Mouse (Mus musculus): ENCODE measurements around the gene 3830406C13Rik.

The 3830406C13Rik gene

DNA sequence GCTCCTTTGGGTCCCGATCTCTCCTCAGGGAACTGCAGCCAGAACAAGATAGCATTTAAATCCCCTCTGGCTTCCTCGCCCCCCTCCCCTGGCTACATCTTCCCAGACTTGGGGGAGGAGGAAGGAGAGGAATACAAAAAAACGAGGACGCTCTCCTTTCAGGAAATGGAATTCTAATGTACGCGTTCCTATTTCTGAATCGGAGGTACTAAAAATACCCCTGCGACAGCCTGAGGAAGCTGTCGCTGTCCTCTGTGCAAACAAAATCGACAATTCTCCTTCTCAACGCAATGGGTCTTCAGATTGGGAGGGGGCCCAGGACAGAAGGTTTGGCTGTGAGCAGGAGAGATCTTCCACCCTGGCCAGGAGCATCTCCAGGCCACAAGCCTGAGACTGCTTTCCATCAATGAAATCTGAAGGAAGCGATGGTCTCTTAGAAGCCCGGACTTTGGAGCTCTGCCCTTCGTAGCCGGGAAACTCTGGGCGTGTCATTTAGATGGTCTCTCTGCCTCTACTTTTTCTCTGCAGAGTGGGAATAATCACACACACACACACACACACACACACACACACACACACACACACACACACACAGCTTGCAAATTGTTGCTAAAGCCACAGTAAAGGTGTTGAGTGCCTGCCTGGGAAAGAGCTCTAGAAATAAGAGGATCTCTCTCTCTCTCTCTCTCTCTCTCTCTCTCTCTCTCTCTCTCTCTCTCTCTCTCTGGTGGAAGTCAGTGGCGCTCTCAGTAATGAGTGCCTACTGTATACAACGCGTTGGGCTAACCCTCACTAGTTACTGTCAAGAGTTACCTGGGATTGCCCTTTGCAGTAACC lies 56.5 kb downstream of the 3830406C13Rik start:
- no peak for TF ChIP-seq GATA4 (IDR thresholded peaks at IDR 0.05; ENCODE audit: insufficient replicate concordance, low read length)

DNA sequence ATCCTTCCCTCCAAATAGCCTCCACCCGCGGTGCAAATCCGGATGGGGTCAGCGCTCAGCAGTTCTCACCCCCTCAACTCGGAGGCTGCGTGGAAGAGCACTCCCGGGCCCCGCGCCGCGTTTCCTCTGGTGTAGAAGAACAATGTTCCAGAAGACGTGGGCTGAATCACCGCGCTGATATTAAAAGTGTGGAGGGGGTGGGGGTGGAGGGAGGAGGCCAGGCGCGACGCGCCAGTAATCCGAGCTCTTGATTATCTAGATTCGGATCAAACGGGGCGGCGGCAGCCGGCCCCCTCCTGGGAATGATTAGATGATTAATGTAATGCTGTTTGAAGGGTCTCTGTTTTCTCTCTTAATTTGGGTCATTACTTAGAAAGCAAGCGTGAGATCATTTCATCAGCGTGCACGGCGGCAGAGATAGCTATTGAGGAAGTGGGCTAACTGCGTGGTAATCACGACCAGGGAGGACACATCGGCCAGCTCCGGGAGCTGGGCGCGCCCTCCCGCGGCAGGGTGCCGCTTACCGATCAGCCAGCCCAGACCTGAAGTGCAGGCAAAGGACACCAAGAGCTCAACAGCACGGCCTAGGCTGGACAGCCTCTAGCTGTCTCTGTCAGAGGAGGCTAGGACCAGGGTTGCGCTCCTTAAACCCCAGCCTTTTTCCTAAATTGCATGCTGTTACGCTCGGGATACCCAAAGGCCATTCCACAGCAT lies 57.3 kb downstream of the 3830406C13Rik start:
- TF ChIP-seq GATA4 (IDR thresholded peaks at IDR 0.05; ENCODE audit: insufficient replicate concordance, low read length): no peak

DNA sequence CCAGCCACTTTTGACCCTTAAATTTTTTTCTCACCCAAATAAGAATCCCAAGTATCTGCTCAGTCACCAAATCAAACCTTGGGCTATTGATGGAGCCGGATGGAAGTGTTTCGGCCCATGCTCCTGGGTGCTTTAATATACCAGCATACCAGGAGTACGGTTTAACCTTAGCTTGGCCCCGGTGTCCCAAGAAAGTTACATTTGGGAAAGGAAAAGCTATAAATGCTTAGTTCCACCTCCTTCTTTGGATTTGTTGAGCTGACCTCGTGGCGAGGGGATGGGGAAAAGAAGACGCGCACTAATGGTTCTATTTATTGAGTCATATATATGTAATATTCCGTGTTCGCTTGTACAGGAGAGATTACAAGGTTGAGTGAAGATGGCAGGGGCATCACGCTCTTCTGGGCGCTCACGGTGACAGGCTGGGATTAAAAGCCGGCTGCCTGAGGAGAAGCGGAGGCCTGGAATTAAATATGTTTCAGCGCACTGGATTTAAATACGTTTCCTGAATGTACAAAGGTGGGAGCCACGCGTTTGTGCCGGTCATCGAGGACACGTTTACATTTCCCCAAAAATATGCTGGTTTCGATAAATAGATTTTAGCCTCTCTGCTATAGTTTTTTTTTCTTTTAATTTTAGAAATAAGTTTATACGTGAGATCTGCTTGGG lies 58.0 kb downstream of the 3830406C13Rik start:
- TF ChIP-seq GATA4 (IDR thresholded peaks at IDR 0.05; ENCODE audit: insufficient replicate concordance, low read length): no peak

DNA sequence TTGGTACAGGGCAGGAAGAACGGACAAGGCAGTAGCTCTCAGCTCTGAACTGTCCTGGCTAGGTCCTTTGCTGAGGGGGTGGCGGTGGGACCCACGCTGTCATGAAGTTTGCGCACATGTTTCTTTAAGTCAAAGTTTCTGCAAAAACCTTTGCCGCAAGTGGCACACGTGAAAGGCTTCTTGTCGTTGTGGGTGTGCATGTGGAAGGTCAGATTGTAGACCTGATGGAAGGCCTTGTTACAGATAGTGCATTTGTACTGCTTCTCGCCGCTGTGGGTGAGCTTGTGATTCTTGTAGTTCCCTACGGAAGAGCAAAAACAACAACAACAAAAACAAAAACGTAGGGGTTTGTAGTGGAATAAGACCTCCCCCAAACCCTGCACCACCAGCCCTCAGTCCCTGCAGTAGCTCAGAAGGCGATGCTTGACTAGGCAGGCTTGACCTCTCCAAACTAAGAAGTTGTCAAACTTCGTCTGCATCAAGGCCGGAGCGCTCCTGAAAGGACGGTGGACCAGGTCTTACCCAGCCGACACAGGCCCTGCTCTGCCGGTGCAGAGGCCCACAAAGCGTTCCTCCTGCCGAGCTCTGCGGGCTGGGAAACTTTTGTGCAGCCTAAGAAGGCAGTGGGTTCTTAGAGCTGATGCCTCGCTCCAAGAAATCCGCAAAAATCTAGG lies 58.6 kb downstream of the 3830406C13Rik start:
- TF ChIP-seq GATA4 (IDR thresholded peaks at IDR 0.05; ENCODE audit: insufficient replicate concordance, low read length): no peak

DNA sequence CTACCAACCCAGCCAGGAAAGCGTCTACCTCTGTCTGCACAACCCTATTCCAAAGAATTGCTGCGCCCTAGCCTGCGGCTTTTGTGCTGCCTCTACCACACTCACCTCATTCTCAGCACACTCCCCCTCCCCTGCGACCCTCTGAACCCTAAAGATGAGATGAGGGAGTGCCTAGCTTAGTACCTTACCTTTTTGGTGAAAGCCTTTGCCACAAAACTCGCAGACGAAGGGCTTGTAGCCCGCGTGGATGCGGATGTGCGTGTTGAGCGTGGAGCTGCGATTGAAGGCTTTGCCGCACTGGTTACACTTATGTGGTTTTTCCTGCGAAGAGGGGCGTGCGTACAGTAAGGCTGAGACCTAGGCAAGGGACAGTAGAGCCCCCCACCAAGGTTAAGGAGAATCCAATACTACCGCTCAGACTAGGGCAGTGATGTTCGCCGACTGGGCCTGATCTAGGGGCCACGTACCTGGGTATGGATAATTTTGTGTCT lies 59.5 kb downstream of the 3830406C13Rik start:
- no peak for TF ChIP-seq GATA4 (IDR thresholded peaks at IDR 0.05; ENCODE audit: insufficient replicate concordance, low read length)

DNA sequence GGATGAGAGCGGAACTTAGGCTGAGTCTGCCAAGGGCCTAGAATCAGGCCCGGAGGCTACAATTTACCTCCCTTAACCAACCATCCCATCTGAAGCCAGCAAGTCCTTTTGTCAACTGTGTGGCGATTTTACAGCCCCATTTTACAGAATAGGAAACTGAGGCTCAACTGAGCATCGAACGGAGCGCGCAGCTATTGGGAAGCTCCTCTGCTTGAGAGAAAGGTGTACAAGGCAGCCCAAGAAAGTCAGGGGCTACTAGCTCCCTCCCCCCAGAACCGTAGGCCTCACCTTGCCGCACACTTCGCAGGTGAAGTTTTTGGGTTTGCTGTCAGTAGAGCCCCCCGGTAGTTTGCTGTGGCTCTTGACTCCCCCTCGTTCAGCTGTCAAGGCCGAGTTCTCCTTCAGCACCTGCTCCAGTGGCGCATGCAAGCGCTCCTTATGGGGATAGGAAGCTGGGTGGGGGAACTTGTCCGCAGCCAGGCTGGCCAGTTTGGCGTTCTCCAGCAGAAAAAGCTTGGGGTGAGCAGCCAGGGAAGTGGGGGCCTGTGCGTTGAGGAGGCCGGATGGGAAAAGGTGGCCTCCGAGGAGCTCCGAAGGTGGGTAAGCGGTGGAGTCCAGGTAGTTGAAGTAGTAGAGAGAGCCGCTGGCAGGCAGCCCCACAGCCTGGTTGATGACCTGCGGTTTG lies 60.2 kb downstream of the 3830406C13Rik start:
- no peak for TF ChIP-seq GATA4 (IDR thresholded peaks at IDR 0.05; ENCODE audit: insufficient replicate concordance, low read length)

DNA sequence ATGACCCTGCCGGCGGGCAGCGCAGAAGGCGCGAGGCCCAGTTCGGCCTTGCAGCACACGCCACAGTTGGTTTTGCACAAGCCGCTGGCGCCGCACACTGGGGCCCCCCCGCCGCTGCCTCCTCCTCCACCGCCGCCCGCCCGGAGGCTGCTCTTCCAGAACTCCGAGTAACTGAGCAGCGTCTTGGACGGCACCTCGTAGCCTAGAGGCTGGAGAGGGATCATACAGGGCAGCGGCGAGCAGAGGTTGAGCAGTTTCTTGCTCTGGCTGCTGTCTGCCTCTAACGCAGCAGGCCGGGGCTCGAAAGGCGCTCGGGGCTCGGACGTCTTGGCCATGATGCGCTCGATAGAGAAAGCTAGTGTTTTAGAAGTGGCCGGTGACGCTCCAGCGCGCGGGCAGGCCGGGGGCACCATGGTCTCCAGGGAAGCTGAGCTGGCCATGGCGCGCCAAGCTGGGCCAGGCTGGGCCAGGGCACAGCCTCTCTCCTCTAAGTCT lies 60.8 kb downstream of the 3830406C13Rik start:
- no peak for TF ChIP-seq GATA4 (IDR thresholded peaks at IDR 0.05; ENCODE audit: insufficient replicate concordance, low read length)

DNA sequence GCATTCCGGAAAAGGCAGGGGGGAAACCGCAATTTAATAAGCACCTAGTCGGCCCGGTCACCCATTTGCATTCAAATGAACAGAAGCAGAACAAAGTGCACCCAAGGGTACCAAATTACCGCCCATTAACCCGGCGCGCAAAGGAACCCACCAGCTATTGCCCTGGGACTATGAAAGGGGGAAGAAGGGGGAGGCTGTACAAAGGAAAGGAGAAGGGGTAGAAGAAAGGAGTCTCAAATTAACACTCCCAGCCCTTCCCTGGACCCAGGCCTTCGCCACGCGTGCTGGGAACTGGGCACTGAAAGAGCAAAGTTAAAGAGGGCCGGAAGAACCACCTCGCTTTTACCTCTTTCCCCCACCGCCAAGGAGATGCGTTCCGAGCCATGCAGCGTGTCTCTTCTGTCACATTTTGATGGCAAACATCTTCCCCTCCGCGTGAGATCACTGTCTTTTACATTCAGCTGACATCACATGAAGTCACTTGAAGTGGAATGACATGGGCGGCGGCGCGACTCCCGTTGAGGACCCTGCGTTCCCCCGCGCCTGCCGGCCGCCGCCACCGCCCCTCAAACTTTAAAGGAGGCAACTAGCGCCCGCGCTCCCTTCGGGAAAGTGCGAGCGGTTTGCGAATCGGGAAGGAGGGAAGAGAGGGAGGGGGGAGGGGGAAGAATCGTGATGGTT lies 61.4 kb downstream of the 3830406C13Rik start:
- no peak for TF ChIP-seq GATA4 (IDR thresholded peaks at IDR 0.05; ENCODE audit: insufficient replicate concordance, low read length)

DNA sequence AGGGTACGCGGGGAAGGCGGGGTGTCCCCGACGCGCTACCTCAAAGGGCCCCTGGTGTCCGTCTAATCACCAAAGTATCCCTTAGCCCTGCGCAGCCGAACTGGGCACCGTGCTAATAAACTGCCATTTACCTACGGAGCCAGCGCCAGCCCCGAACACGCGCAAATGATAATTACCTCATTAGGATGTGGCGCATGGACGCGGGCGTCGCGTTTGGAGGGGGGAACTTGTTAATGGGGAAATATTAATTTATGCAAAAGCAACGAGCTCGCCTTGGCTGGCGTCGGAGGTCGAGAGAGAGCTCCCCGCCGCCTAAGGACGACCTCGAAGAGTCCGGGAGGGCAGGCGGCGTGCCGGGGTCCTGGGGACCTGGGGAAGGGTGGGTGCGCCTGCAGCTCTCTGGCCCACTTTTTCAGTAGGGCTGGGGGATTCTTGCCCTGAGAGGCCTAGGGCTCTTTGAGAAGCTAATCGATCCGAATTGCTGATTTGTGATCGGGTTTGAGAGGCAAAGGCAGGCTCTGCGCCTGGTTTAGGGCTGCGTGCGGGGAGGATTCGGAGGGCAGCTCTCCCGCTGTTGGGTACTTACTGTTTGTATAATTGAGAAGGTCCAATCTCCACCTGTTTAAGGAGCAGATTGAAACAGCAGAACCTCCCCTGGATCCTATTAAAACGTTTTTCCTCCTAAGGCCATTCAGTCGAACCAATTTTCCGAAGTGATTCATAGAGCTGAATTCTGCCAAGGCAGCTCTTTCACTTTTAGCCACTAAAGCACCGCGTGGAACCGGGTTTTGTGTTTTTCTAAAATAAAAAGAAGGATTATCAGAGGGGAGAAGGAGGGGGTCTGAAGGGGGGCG lies 62.3 kb downstream of the 3830406C13Rik start:
- TF ChIP-seq GATA4 (IDR thresholded peaks at IDR 0.05; ENCODE audit: insufficient replicate concordance, low read length): no peak

DNA sequence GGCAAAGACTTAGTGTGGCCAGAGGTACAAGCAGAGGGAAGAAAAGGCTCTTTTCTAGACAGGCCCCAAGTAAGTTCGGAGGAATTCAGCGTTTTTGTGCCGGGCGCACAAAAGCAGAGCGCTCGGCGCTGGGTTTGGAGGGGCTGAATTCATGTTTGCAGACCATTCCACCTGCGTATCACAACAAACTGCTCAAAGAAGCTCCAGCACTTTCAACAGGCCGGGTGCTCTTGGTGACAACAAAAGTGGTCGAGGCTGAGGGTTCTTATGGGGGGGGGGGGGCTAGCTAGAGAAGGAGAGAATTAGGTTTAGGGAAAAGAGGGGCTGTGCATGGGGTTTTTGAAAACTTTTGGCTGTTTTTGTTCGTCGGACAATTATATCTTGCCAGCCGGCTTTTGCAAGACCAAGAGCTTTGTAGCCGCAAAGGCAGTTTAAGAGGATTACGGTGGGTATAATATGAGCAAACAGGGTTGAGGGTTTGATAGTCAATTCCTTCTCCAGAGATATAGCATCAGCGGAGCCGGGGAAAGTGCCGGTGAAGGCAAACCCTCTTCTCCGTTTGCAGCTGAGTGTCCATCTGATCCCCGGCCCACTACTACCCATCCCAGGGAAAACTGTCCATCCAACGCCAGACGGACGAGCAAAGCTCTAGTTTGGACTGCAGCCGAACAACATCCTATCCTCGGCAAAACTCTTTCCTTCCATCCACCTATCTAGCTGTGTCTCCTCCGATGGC lies 63.1 kb downstream of the 3830406C13Rik start:
- no peak for TF ChIP-seq GATA4 (IDR thresholded peaks at IDR 0.05; ENCODE audit: insufficient replicate concordance, low read length)

DNA sequence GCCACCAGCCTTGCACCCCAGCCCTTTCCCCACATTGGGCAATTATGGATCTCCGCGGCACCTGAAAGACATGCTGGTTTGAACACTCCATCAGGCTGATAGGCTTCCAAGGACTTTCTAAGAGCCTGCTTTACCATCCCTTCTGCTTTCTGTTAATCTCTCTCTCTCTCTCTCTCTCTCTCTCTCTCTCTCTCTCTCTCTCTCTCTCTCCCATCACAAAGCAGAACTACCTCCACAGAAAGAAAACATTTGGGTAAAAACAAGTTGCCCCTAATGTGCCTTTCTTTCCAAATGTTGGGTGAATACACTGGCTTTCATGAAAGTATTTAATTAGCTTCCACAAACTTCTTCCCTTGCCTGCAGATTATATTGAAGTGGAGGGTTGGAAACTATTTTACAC lies 64.1 kb downstream of the 3830406C13Rik start, which contains the start of gene Fezf2:
Gene Fezf2 (minus strand): TSS at position 101 of the 400 bp plus-strand sequence.
- TF ChIP-seq GATA4 (IDR thresholded peaks at IDR 0.05; ENCODE audit: insufficient replicate concordance, low read length): no peak

All from liver, adult (tissue).